Mouse (Mus musculus) embryonic facial prominence, embryonic 13.5 days (tissue): ENCODE data around the gene Trim23. TPM values are rescaled to one million over a fixed set of nuclear protein-coding genes. Genes with fewer than 3 reads are reported as not detected.
A peak's percentile ranks its signal among the peaks of the same experiment; 100 is the strongest.

Experiments
- ATAC-seq: fragments of 200-750 bp; cut with Nextera tagmentation; 2 replicates; pipeline ENCODE4 v1.8.0; 2017; ENCODE audit warnings: low read depth; ENCODE audit not compliant: insufficient number of reproducible peaks, insufficient read depth, low FRiP score, low TSS enrichment
- H3K27ac ChIP-seq: fragments of 300-500 bp; sonication (generic); 2 replicates; pipeline ENCODE4 v1.5.1; 2015; ENCODE audit warnings: moderate library complexity, mild to moderate bottlenecking, inconsistent platforms
- H3K27me3 ChIP-seq: fragments of 300-500 bp; sonication (generic); 2 replicates; pipeline ENCODE4 v1.6.1; 2015; ENCODE audit warnings: mild to moderate bottlenecking, inconsistent platforms
- H3K36me3 ChIP-seq: fragments of 300-500 bp; sonication (generic); 2 replicates; pipeline ENCODE4 v1.6.1; 2015; ENCODE audit warnings: mild to moderate bottlenecking, inconsistent platforms
- H3K4me1 ChIP-seq: fragments of 300-500 bp; sonication (generic); 2 replicates; pipeline ENCODE4 v1.6.1; 2015; ENCODE audit warnings: inconsistent platforms
- H3K4me2 ChIP-seq: fragments of 300-500 bp; sonication (generic); 2 replicates; pipeline ENCODE4 v1.6.1; 2015; ENCODE audit warnings: moderate library complexity, mild to moderate bottlenecking, inconsistent platforms
- H3K4me3 ChIP-seq: fragments of 300-500 bp; sonication (generic); 2 replicates; pipeline ENCODE4 v1.5.1; 2015; ENCODE audit warnings: mild to moderate bottlenecking, inconsistent platforms
- H3K9ac ChIP-seq: fragments of 300-500 bp; sonication (generic); 2 replicates; pipeline ENCODE4 v1.6.1; 2015; ENCODE audit warnings: mild to moderate bottlenecking, inconsistent platforms
- H3K9me3 ChIP-seq: fragments of 300-500 bp; sonication (generic); 2 replicates; pipeline ENCODE4 v1.6.1; 2016; ENCODE audit warnings: inconsistent platforms
- WGBS: fragments of 180-500 bp; shearing (Covaris S2); methylation state at CpG from one replicate; pipeline ENCODE4 v1.1.7; 2015; ENCODE audit warnings: mixed read lengths; 5-methylcytosine and 5-hydroxymethylcytosine counted together
- polyA plus RNA-seq: library from polyadenylated mRNA; unstranded; fragments of >200 nt; fragmentation: Nextera tagmentation; extraction: Ambion mirVana; gene quantifications from 2 replicates; pipeline ENCODE4 v1.2.1, GENCODE M21; 2015

Gene Trim23
- polyA plus RNA-seq = 21.5 and 22.4 TPM in 2 replicates

GRCm38 (mm10) chr13:104178650-104179121, at the start of gene Trim23:
Gene Trim23, plus strand, starts transcription at chr13:104178797.
- Histone ChIP-seq H3K36me3 (peaks cover 22% of the 10 kb centered on the region), H3K4me2 (peak within 1 kb of the TSS; percentile 74), H3K9me3 (no peaks in the 10 kb centered on the region), H3K4me1 (peaks cover 8% of the 10 kb centered on the region), H3K27ac (peak within 1 kb of the TSS; percentile 85), H3K4me3 (peak within 1 kb of the TSS; percentile 70), H3K27me3 (no peaks in the 10 kb centered on the region), H3K9ac (peak within 1 kb of the TSS; percentile 90)
- under 1% methylated on average over 38 of the region's 38 CpGs for whole genome bisulfite sequencing
- ATAC-seq = peak; percentile 98

DNA sequence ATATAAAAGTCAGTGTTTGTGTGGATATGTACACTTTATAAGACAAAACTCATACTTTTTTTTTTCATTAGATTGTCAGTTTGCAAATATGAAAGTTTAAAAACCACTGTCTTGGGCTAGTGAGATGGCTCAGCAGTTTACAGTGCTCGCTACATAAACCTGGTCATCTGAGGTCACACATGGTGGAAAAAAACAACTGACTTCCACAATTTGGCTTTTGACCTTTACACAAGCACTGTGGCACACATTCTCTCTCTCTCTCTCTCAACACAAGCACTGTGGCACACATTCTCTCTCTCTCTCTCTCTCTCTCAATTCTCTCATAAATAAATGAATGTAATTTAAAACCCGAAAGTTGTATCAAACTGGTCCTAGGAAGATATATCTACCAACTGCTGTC, 46.0 kb upstream of the Trim23 start:
- Histone ChIP-seq H3K4me1 (no peaks in the 10 kb centered on the region), H3K4me3 (no peak overlapping the region), H3K27ac (no peak overlapping the region), H3K36me3 (peaks cover 34% of the 10 kb centered on the region), H3K9me3 (no peaks in the 10 kb centered on the region), H3K4me2 (no peak overlapping the region), H3K9ac (no peak overlapping the region), H3K27me3 (no peaks in the 10 kb centered on the region)
- 86% methylated on average over 2 of the region's 2 CpGs for WGBS
- no peak for ATAC-seq

DNA sequence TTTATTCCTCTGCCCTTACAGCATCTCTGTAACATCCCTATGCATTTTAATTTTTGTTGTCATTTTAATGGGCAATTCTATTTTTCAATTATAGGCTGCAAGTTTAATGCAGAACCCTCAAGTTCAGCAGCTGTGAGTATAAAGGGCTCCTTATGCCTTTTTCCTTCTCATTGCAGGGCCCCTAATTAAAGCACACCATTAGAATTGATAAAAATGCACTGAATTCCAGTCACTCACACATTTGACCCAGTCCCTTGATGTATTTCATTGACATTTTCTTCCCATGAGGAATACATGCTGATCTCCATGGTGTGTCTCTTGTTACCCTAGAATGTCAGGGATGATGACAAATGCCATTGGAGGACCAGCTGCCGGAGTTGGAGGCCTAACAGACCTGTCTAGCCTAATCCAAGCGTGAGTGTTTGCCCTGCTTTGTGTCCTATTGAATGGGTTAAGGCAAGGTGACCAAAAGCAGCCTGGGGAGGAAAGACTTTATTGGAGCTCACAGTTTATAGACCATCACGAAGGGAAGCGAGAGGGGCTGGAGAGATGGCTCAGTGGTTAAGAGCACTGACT, 44.0 kb upstream of the Trim23 start:
- H3K4me3 ChIP-seq = no peak overlapping the region
- no peaks in the 10 kb centered on the region for H3K9me3 ChIP-seq
- peaks cover 38% of the 10 kb centered on the region for H3K36me3 ChIP-seq
- 0 out of 2 replicates have a peak, but pooled peaks cover under 1% of the 10 kb centered on the region for H3K4me1 ChIP-seq
- H3K9ac ChIP-seq = no peak overlapping the region
- H3K27ac ChIP-seq = no peak overlapping the region
- 87% methylated on average over 4 of the region's 4 CpGs for WGBS
- H3K4me2 ChIP-seq = no peak overlapping the region
- no peaks in the 10 kb centered on the region for H3K27me3 ChIP-seq
- ATAC-seq = no peak

- no peaks in the 10 kb centered on the region for H3K27me3 ChIP-seq
- 41% methylated on average over 13 of the region's 13 CpGs for WGBS
- H3K36me3 ChIP-seq = peaks cover 58% of the 10 kb centered on the region
- no peak overlapping the region for H3K27ac ChIP-seq
- H3K4me3 ChIP-seq = no peak overlapping the region
- peak; percentile 26; the same call in 1 of the 2 replicates for ATAC-seq
- H3K9me3 ChIP-seq = no peaks in the 10 kb centered on the region
- 0 out of 2 replicates have a peak, but pooled peaks cover 3% of the 10 kb centered on the region for H3K4me1 ChIP-seq
- no peak overlapping the region for H3K9ac ChIP-seq
- H3K4me2 ChIP-seq = no peak overlapping the region
These were observed 39.0 kb upstream of the Trim23 start for GRCm38 (mm10) chr13:104139369-104140209.

DNA sequence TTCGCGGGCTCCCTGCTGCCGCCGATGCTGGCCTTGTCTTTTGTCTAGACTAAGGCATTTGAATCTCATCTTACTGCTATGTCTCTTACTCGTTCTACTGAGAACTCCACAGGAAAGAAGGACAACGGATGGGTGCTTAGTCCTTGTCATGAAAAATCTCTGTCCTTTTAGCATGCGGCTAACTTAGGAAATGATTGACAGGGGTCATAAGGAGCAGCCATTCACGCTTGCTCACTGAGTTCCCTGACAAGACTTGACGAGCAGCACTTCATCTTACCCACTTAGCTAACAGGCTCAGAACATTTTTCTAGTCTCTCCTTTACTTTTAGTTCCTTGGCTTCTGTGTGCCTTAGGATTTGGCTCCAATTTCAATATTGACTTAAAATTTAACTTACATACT, 33.7 kb upstream of the Trim23 start:
- ATAC-seq = no peak
- Histone ChIP-seq H3K4me3 (no peak overlapping the region), H3K9me3 (no peaks in the 10 kb centered on the region), H3K27ac (no peak overlapping the region), H3K9ac (no peak overlapping the region), H3K4me2 (no peak overlapping the region), H3K27me3 (no peaks in the 10 kb centered on the region), H3K36me3 (peaks cover 86% of the 10 kb centered on the region), H3K4me1 (no peaks in the 10 kb centered on the region)
- 87% methylated on average over 9 of the region's 9 CpGs for WGBS

- H3K4me3 ChIP-seq = no peak overlapping the region
These were observed 33.0 kb upstream of the Trim23 start for GRCm38 (mm10) chr13:104145646-104146045.

DNA sequence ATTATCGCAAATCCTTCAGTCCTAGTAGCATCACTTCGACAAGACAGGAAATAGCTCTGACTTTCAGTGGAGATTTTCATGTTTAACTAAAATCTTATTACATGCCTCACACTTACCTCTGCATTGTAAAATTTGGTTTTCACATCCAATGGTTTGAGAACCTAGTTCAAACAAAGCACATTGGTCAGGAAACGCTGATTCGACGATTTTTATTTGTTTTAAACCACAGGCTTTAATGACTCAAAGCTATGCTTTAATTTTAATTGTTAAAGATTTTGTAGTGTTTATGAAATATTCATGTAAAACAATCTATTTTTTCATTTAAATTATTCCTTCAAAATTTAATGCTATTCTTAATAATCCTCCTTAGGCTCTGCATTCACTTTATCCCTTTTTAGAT, 24.4 kb upstream of the Trim23 start:
- no peaks in the 10 kb centered on the region for H3K27me3 ChIP-seq
- no peak overlapping the region for H3K27ac ChIP-seq
- no peak overlapping the region for H3K4me2 ChIP-seq
- no peak overlapping the region for H3K9ac ChIP-seq
- peaks cover 40% of the 10 kb centered on the region for H3K36me3 ChIP-seq
- WGBS = 94% methylated on average over 5 of the region's 5 CpGs
- no peak overlapping the region for H3K4me3 ChIP-seq
- no peaks in the 10 kb centered on the region for H3K9me3 ChIP-seq
- ATAC-seq = no peak
- H3K4me1 ChIP-seq = peaks cover 11% of the 10 kb centered on the region; the same call in 1 of the 2 replicates

More at GRCm38 (mm10) chr13:104145646-104146045, 33.0 kb upstream of the Trim23 start:
- ATAC-seq = no peak
- H3K4me2 ChIP-seq = no peak overlapping the region
- H3K27me3 ChIP-seq = no peaks in the 10 kb centered on the region
- H3K9ac ChIP-seq = no peak overlapping the region
- no peaks in the 10 kb centered on the region for H3K9me3 ChIP-seq
- 92% methylated on average over 3 of the region's 3 CpGs for WGBS
- no peaks in the 10 kb centered on the region for H3K4me1 ChIP-seq
- peaks cover 79% of the 10 kb centered on the region for H3K36me3 ChIP-seq
- H3K27ac ChIP-seq = no peak overlapping the region

DNA sequence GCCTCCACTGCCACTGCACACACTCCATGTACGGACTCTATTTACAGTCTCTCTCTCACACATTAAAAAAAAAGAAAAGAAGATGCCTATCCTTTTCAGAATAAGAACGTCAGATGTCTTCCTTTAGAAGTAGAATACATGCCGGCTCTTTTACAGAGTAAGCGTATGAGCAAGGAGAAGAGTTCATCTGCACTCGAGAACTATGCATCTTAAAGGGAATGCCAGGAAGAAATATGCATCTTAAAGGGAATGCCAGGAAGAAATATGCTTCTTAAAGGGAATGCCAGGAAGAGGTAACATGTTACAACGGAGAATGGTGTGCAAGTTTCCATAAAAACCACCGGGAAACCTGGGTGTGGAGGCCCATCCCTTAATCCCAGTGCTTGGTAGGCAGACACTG, 23.5 kb upstream of the Trim23 start:
- no peak overlapping the region for H3K4me3 ChIP-seq
- H3K36me3 ChIP-seq = peaks cover 42% of the 10 kb centered on the region
- no peak overlapping the region for H3K9ac ChIP-seq
- 66% methylated on average over 7 of the region's 7 CpGs for WGBS
- peaks cover 11% of the 10 kb centered on the region; the same call in 1 of the 2 replicates for H3K4me1 ChIP-seq
- no peaks in the 10 kb centered on the region for H3K27me3 ChIP-seq
- no peak for ATAC-seq
- H3K27ac ChIP-seq = peak overlapping the region; percentile 39
- H3K9me3 ChIP-seq = no peaks in the 10 kb centered on the region
- no peak overlapping the region for H3K4me2 ChIP-seq

- Histone ChIP-seq H3K4me2 (no peak overlapping the region), H3K9ac (no peak overlapping the region), H3K9me3 (no peaks in the 10 kb centered on the region), H3K4me3 (no peak overlapping the region), H3K36me3 (peaks cover 46% of the 10 kb centered on the region), H3K27ac (no peak overlapping the region), H3K27me3 (no peaks in the 10 kb centered on the region), H3K4me1 (peaks cover 11% of the 10 kb centered on the region; the same call in 1 of the 2 replicates)
- WGBS = 19% methylated on average over 1 of the region's 1 CpGs
- ATAC-seq = no peak
These were observed 22.9 kb upstream of the Trim23 start for GRCm38 (mm10) chr13:104155686-104156085.

DNA sequence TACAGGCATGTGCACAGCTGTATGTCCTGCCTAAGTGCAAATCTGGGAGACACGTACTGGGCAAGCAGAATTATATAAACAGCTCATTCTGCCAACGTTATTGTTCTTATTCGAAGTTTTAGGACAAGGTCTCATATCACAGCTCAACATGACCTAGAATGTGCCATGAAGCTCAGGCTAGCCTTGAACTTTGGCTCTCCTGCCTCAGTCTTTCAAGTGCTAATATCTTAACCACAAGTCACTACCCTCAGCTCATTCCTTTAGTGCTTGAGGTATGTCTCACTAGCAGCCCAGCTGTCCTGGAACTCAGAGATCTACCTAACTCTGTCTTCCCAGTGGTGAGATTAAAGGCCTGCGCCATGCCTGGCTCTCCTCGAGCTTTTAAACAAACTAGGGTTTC, 6.9 kb upstream of the Trim23 start:
- H3K36me3 ChIP-seq = peaks cover 29% of the 10 kb centered on the region
- no peaks in the 10 kb centered on the region for H3K27me3 ChIP-seq
- no peak overlapping the region for H3K4me3 ChIP-seq
- H3K27ac ChIP-seq = no peak overlapping the region
- 94% methylated on average over 5 of the region's 5 CpGs for WGBS
- no peaks in the 10 kb centered on the region for H3K9me3 ChIP-seq
- peaks cover 3% of the 10 kb centered on the region for H3K4me1 ChIP-seq
- no peak overlapping the region for H3K4me2 ChIP-seq
- no peak overlapping the region for H3K9ac ChIP-seq
- no peak for ATAC-seq

- H3K4me1 ChIP-seq = peaks cover 3% of the 10 kb centered on the region
- no peak overlapping the region for H3K9ac ChIP-seq
- ATAC-seq = no peak
- peaks cover 26% of the 10 kb centered on the region for H3K36me3 ChIP-seq
- no peaks in the 10 kb centered on the region for H3K9me3 ChIP-seq
- no peaks in the 10 kb centered on the region for H3K27me3 ChIP-seq
- no peak overlapping the region for H3K4me2 ChIP-seq
- no peak overlapping the region for H3K27ac ChIP-seq
- H3K4me3 ChIP-seq = no peak overlapping the region
These were observed 6.1 kb upstream of the Trim23 start for GRCm38 (mm10) chr13:104172498-104172897.

DNA sequence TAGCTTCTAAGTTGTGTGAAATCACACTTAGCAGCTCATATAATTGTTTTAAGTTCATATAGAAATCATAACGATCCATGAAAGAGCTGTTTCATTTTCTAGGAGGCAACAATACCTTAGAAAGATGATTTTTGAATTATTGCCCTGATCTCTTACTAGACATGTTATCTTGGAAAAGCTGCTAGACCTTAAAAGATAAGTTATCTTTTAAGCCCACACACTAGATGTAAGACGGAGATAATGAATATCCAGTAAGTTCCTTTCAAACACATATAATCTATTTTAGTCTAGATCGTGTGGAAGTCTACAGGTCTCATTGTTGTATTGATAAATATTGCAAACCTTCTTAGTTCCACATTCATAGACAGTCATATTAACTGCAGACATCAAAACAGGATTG, 1.7 kb upstream of the Trim23 start:
- Histone ChIP-seq H3K9ac (peak overlapping the region; percentile 53; the same call in 1 of the 2 replicates), H3K4me1 (peaks cover 8% of the 10 kb centered on the region), H3K36me3 (peaks cover 17% of the 10 kb centered on the region), H3K4me3 (peak overlapping the region; percentile 70), H3K27ac (no peak overlapping the region), H3K4me2 (peak overlapping the region; percentile 74), H3K9me3 (no peaks in the 10 kb centered on the region), H3K27me3 (no peaks in the 10 kb centered on the region)
- ATAC-seq = no peak
- WGBS = 80% methylated on average over 3 of the region's 3 CpGs
